Mouse (Mus musculus): ENCODE data around the gene 3100002H09Rik.

DNA sequence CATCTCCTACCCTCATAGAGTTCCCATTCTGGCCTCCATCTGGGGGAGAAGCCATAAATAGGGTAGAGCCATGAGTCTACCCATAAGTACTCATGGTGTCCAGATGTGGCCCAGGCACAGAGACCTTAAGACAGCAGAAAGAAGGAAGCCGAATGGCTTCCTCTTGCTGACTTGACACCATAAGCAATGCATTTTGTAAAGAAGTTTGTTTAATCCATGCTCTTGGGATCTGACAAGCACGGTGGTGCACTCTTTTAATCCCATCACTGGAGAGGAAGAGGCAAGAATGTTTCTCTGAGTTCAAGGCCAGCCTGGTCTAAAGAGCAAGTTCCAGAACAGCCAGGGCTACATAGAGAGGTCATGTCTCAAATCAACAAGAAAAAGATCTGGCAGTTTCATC, at the start of gene 3100002H09Rik:
- no peak for TF ChIP-seq CTCF (IDR thresholded peaks at IDR 0.05; ENCODE audit: low read depth, low read length)
- no peak for TF ChIP-seq POLR2A (IDR thresholded peaks at IDR 0.05; ENCODE audit: borderline replicate concordance, low read depth, low read length)

Measured in bone marrow macrophage, adult 2 months (primary cell).